Mouse (Mus musculus): ENCODE data around the gene Gm29609. TPM values are rescaled to one million over a fixed set of nuclear protein-coding genes. Genes with fewer than 3 reads are reported as not detected.
A peak's percentile ranks its signal among the peaks of the same experiment; 100 is the strongest.
"Not testable (repeated sequence)": the region's sequence is repeated elsewhere in the genome, so short reads cannot be mapped to it uniquely, and the experiment has no call there.

The Gm29609 gene
- polyA plus RNA-seq, 1 experiment from 2014 or later, result 0.92 TPM

GRCm38 (mm10) chr5:31219474-31219873, 39.8 kb upstream of the Gm29609 start:
- DNase-seq (no peak), ATAC-seq (ENCODE audit: insufficient read depth) (no peak)
- Histone ChIP-seq H3K4me3 (ENCODE audit: low read depth, low read length) (peak overlapping the region; percentile 84), H3K36me3 (ENCODE audit: insufficient read depth) (no peaks in the 10 kb centered on the region), H3K9me3 (ENCODE audit: low read depth, low read length) (no peaks in the 10 kb centered on the region), H3K4me2 (peak overlapping the region; percentile 64), H3K27ac (ENCODE audit: low read depth) (peak overlapping the region; percentile 86), H3K9ac (peak overlapping the region; percentile 86), H3K27me3 (ENCODE audit: insufficient read depth, low read length) (no peaks in the 10 kb centered on the region), H3K4me1 (ENCODE audit: insufficient read depth) (peaks cover 4% of the 10 kb centered on the region; the same call in 1 of the 2 replicates)
- no peak for TF ChIP-seq CTCF (IDR thresholded peaks at IDR 0.05; ENCODE audit: low read depth)
- WGBS, result 2% methylated on average over 11 of the region's 11 CpGs

GRCm38 (mm10) chr5:31219070-31219469, 39.4 kb upstream of the Gm29609 start:
- Histone ChIP-seq H3K4me3 (ENCODE audit: low read depth, low read length) (peak overlapping the region; percentile 84), H3K27me3 (ENCODE audit: insufficient read depth, low read length) (no peaks in the 10 kb centered on the region), H3K4me2 (peak overlapping the region; percentile 64), H3K27ac (ENCODE audit: low read depth) (no peak overlapping the region), H3K4me1 (ENCODE audit: insufficient read depth) (peaks cover 4% of the 10 kb centered on the region; the same call in 1 of the 2 replicates), H3K9me3 (ENCODE audit: low read depth, low read length) (no peaks in the 10 kb centered on the region), H3K36me3 (ENCODE audit: insufficient read depth) (no peaks in the 10 kb centered on the region), H3K9ac (no peak overlapping the region)
- TF ChIP-seq CTCF (IDR thresholded peaks at IDR 0.05; ENCODE audit: low read depth), result peak; percentile 55
- 2% methylated on average over 2 of the region's 2 CpGs for WGBS
- no peak for ATAC-seq (ENCODE audit: insufficient read depth)
- DNase-seq, result peak; percentile 81

- Histone ChIP-seq H3K4me2 (peak overlapping the region; percentile 64; the same call in 1 of the 2 replicates), H3K9me3 (ENCODE audit: low read depth, low read length) (no peaks in the 10 kb centered on the region), H3K27ac (ENCODE audit: low read depth) (no peak overlapping the region), H3K4me1 (ENCODE audit: insufficient read depth) (peaks cover 4% of the 10 kb centered on the region; the same call in 1 of the 2 replicates), H3K36me3 (ENCODE audit: insufficient read depth) (no peaks in the 10 kb centered on the region), H3K27me3 (ENCODE audit: insufficient read depth, low read length) (no peaks in the 10 kb centered on the region), H3K4me3 (ENCODE audit: low read depth, low read length) (no peak overlapping the region), H3K9ac (no peak overlapping the region)
- TF ChIP-seq CTCF (IDR thresholded peaks at IDR 0.05; ENCODE audit: low read depth), result no peak
- 48% methylated on average over 6 of the region's 7 CpGs for whole genome bisulfite sequencing
- DNase-seq, result no peak
- no peak for ATAC-seq (ENCODE audit: insufficient read depth)
Measured at GRCm38 (mm10) chr5:31218294-31218693, 38.6 kb upstream of the Gm29609 start.

- H3K4me1 ChIP-seq (ENCODE audit: insufficient read depth); H3K27me3 ChIP-seq (ENCODE audit: insufficient read depth, low read length); H3K36me3 ChIP-seq (ENCODE audit: insufficient read depth); DNase-seq; H3K4me2 ChIP-seq; ATAC-seq (ENCODE audit: insufficient read depth); H3K9me3 ChIP-seq (ENCODE audit: low read depth, low read length); H3K9ac ChIP-seq; H3K27ac ChIP-seq (ENCODE audit: low read depth); H3K4me3 ChIP-seq (ENCODE audit: low read depth, low read length): not testable (repeated sequence)
- WGBS, result 91% methylated on average over 6 of the region's 6 CpGs
Measured at GRCm38 (mm10) chr5:31216554-31216953, 36.8 kb upstream of the Gm29609 start.

GRCm38 (mm10) chr5:31204421-31204820, 24.7 kb upstream of the Gm29609 start:
- Histone ChIP-seq H3K4me3 (ENCODE audit: low read depth, low read length) (no peak overlapping the region), H3K9ac (no peak overlapping the region), H3K27me3 (ENCODE audit: insufficient read depth, low read length) (no peaks in the 10 kb centered on the region), H3K4me1 (ENCODE audit: insufficient read depth) (peaks cover 4% of the 10 kb centered on the region; the same call in 1 of the 2 replicates), H3K36me3 (ENCODE audit: insufficient read depth) (peaks cover 76% of the 10 kb centered on the region), H3K27ac (ENCODE audit: low read depth) (no peak overlapping the region), H3K9me3 (ENCODE audit: low read depth, low read length) (peaks cover 6% of the 10 kb centered on the region; the same call in 1 of the 2 replicates), H3K4me2 (no peak overlapping the region)
- TF ChIP-seq CTCF (IDR thresholded peaks at IDR 0.05; ENCODE audit: low read depth), result no peak
- DNase-seq, result no peak
- ATAC-seq (ENCODE audit: insufficient read depth), result no peak
- 96% methylated on average over 6 of the region's 6 CpGs for WGBS

DNA sequence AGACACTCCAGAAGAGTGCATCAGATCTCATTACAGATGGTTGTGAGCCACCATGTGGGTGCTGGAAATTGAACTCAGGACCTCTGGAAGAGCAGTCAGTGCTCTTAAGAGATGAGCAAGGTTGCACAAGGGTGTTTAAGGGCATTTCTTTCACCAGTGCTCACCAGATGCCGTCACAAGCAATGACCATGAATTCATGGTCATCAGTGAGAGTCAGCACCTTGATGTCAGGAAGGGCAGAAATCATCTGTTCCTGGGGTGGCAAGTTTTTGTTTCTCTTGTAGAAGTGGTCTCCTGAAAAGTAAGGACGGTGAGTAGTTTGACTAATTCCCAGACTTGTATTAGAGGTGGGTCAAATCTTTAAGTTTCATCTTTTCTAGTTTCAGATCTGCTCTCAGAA, 24.2 kb upstream of the Gm29609 start:
- 88% methylated on average over 2 of the region's 2 CpGs for WGBS
- DNase-seq (no peak), ATAC-seq (ENCODE audit: insufficient read depth) (no peak)
- no peaks in the 10 kb centered on the region for H3K27me3 ChIP-seq (ENCODE audit: insufficient read depth, low read length)
- H3K4me1 ChIP-seq (ENCODE audit: insufficient read depth), result peaks cover 4% of the 10 kb centered on the region; the same call in 1 of the 2 replicates
- no peak overlapping the region for H3K27ac ChIP-seq (ENCODE audit: low read depth)
- H3K4me3 ChIP-seq (ENCODE audit: low read depth, low read length), result no peak overlapping the region
- peaks cover 6% of the 10 kb centered on the region; the same call in 1 of the 2 replicates for H3K9me3 ChIP-seq (ENCODE audit: low read depth, low read length)
- no peak overlapping the region for H3K9ac ChIP-seq
- TF ChIP-seq CTCF (IDR thresholded peaks at IDR 0.05; ENCODE audit: low read depth), result no peak
- peaks cover 82% of the 10 kb centered on the region for H3K36me3 ChIP-seq (ENCODE audit: insufficient read depth)
- no peak overlapping the region for H3K4me2 ChIP-seq

GRCm38 (mm10) chr5:31202933-31203332, 23.2 kb upstream of the Gm29609 start:
- Histone ChIP-seq H3K27me3 (ENCODE audit: insufficient read depth, low read length) (no peaks in the 10 kb centered on the region), H3K4me3 (ENCODE audit: low read depth, low read length) (peak overlapping the region; percentile 83), H3K27ac (ENCODE audit: low read depth) (peak overlapping the region; percentile 55), H3K4me2 (peak overlapping the region; percentile 63), H3K9ac (peak overlapping the region; percentile 42), H3K4me1 (ENCODE audit: insufficient read depth) (peaks cover 4% of the 10 kb centered on the region; the same call in 1 of the 2 replicates), H3K9me3 (ENCODE audit: low read depth, low read length) (peaks cover 6% of the 10 kb centered on the region; the same call in 1 of the 2 replicates), H3K36me3 (ENCODE audit: insufficient read depth) (peaks cover 82% of the 10 kb centered on the region)
- no peak for DNase-seq
- ATAC-seq (ENCODE audit: insufficient read depth), result no peak
- WGBS, result 84% methylated on average over 7 of the region's 7 CpGs
- no peak for TF ChIP-seq CTCF (IDR thresholded peaks at IDR 0.05; ENCODE audit: low read depth)
